Mouse (Mus musculus): Measurements from ENCODE around the gene Pacrg.

DNA sequence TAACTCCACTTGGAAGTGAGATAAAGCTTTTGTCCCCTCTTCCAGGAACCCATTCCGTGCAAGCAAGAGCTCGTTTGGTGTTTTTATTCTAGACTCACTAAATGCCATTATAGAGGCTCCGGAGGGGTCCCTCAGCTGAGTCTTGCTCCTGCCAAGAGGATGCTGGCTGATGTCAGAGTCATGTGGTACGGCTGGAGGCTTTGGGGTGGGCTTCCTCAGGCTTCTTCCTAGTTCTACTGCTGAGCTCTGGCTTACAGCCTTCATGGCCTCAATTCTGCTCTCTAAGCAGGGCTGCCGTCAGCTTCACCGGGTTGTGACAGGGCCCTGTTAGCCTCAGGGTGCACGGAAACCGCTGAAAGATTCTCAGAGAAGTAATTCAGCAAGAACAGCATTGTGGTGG is 305.9 kb downstream of the Pacrg start:
- TF ChIP-seq JUND (IDR thresholded peaks at IDR 0.05; ENCODE audit: low read depth, low read length) (no peak), GABPA (IDR thresholded peaks at IDR 0.05; ENCODE audit: low read depth, low read length) (no peak), CTCF (IDR thresholded peaks at IDR 0.05 in 2 of 3, conservative IDR thresholded peaks at IDR 0.05 in 1 of 3; ENCODE audit: control insufficient read depth in 1 of 3, insufficient read depth in 1 of 3, low read depth in 2 of 3, low read length in 3 of 3, poor library complexity in 1 of 3, severe bottlenecking in 1 of 3) (no peak), NRF1 (IDR thresholded peaks at IDR 0.05; ENCODE audit: insufficient read depth, low read depth, low read length, poor library complexity, severe bottlenecking) (no peak), SIN3A (IDR thresholded peaks at IDR 0.05; ENCODE audit: low read length) (no peak), ZNF384 (IDR thresholded peaks at IDR 0.05; ENCODE audit: low read depth, low read length) (no peak), HCFC1 (IDR thresholded peaks at IDR 0.05; ENCODE audit: low read depth, low read length) (no peak)

All from MEL (cell line).